Comparison of ENCODE assay signal across 19 mouse cellular contexts in genomic region chr14:22354769-22355574, GRCm38 (mm10).
DNase-seq lines count a peak whose midpoint lies in the region; ATAC-seq lines count a peak whose summit lies in the region.
"Had no signal": no experiment of that assay in that cellular context is flagged by ENCODE, and none has a peak within 500 bp of the region (broad histone marks: within the 10 kb centered on the region; RNA-seq: fewer than 3 reads in every experiment).

No protein-coding gene starts in this region.

- 71% methylated on average over 15 of the region's 15 CpGs for WGBS in hindbrain, embryonic 10.5 days
- 50% methylated on average over 15 of the region's 15 CpGs for WGBS in hindbrain, embryonic 12.5 days
- WGBS in midbrain, embryonic 14.5 days: 54% methylated on average over 15 of the region's 15 CpGs
- WGBS in midbrain, embryonic 10.5 days: 85% methylated on average over 15 of the region's 15 CpGs

- peak; percentile 21 to 33 for DNase-seq in cerebellum, postnatal 10 days
- no peak for DNase-seq in cerebellum, postnatal 36 days
- DNase-seq in hindbrain, embryonic 10.5 days (ENCODE audit: low spot score): peak; percentile 30
- peak; percentile 19 for DNase-seq in midbrain, embryonic 14.5 days
- no peak for DNase-seq in midbrain, embryonic 10.5 days (ENCODE audit: low spot score)
- DNase-seq in mesoderm, embryonic 11.5 days (ENCODE audit: low read depth, low spot score): peak; percentile 49
- no peak for DNase-seq in lung, adult 18-20 months
- DNase-seq: cerebellum, adult 9-11 months; heart, adult 2 months; kidney, adult 2 months; kidney, postnatal 14 days; liver; liver, postnatal 0 days; lung, postnatal 36 days; right cerebral cortex, postnatal 4 days; thymus, postnatal 14 days had no signal

- H3K4me3 ChIP-seq in hindbrain, embryonic 10.5 days: no peak overlapping the region
- H3K4me3 ChIP-seq in hindbrain, embryonic 12.5 days: no peak overlapping the region
- no peak overlapping the region for H3K4me3 ChIP-seq in midbrain, embryonic 14.5 days (replicated peaks; ENCODE audit: low read depth, low read length)
- H3K4me3 ChIP-seq in midbrain, embryonic 10.5 days: no peak overlapping the region
- H3K4me3 ChIP-seq: heart, adult 2 months; heart, embryonic 15.5 days; midbrain, embryonic 12.5 days had no signal

- peak overlapping the region; percentile 35; the same call in 1 of the 2 replicates for H3K27ac ChIP-seq in hindbrain, embryonic 10.5 days
- no peak overlapping the region for H3K27ac ChIP-seq in hindbrain, embryonic 12.5 days
- H3K27ac ChIP-seq in midbrain, embryonic 14.5 days (replicated peaks; ENCODE audit: low read depth, low read length): no peak overlapping the region
- no peak overlapping the region; the same call in 1 of the 2 replicates for H3K27ac ChIP-seq in midbrain, embryonic 10.5 days (replicated peaks)
- H3K27ac ChIP-seq: heart, adult 2 months; heart, embryonic 15.5 days; midbrain, embryonic 12.5 days had no signal

- H3K9ac ChIP-seq in hindbrain, embryonic 12.5 days: no peak overlapping the region
- H3K9ac ChIP-seq in midbrain, embryonic 14.5 days (replicated peaks; ENCODE audit: low read length): no peak overlapping the region
- H3K9ac ChIP-seq: heart, embryonic 15.5 days; liver, postnatal 0 days; midbrain, embryonic 12.5 days had no signal

- H3K9me3 ChIP-seq in hindbrain, embryonic 10.5 days: no peaks in the 10 kb centered on the region
- no peaks in the 10 kb centered on the region for H3K9me3 ChIP-seq in hindbrain, embryonic 12.5 days (replicated peaks)
- H3K9me3 ChIP-seq in midbrain, embryonic 14.5 days (ENCODE audit: control insufficient read depth, low read length): no peaks in the 10 kb centered on the region
- no peaks in the 10 kb centered on the region for H3K9me3 ChIP-seq in midbrain, embryonic 10.5 days (replicated peaks)
- H3K9me3 ChIP-seq: heart, embryonic 15.5 days; midbrain, embryonic 12.5 days had no signal

- no peaks in the 10 kb centered on the region for H3K36me3 ChIP-seq in hindbrain, embryonic 10.5 days
- H3K36me3 ChIP-seq in hindbrain, embryonic 12.5 days: no peaks in the 10 kb centered on the region
- H3K36me3 ChIP-seq in midbrain, embryonic 14.5 days (ENCODE audit: control insufficient read depth, insufficient read depth, low read length): no peaks in the 10 kb centered on the region
- H3K36me3 ChIP-seq in midbrain, embryonic 10.5 days: no peaks in the 10 kb centered on the region
- H3K36me3 ChIP-seq: heart, embryonic 15.5 days; midbrain, embryonic 12.5 days had no signal

- no peak for ATAC-seq in hindbrain, embryonic 12.5 days (ENCODE audit: low FRiP score)
- ATAC-seq in midbrain, embryonic 14.5 days (ENCODE audit: low FRiP score, low TSS enrichment): no peak
- ATAC-seq: liver, postnatal 0 days had no signal

- no peak overlapping the region for H3K4me2 ChIP-seq in hindbrain, embryonic 12.5 days (replicated peaks)
- H3K4me2 ChIP-seq in midbrain, embryonic 14.5 days (ENCODE audit: low read length): no peak overlapping the region
- H3K4me2 ChIP-seq: heart, embryonic 15.5 days; midbrain, embryonic 12.5 days had no signal

- H3K27me3 ChIP-seq in hindbrain, embryonic 10.5 days (ENCODE audit: insufficient read depth, poor library complexity, severe bottlenecking): peaks cover 42% of the 10 kb centered on the region
- no peaks in the 10 kb centered on the region for H3K27me3 ChIP-seq in hindbrain, embryonic 12.5 days
- 0 out of 2 replicates have a peak, but pooled peaks cover 4% of the 10 kb centered on the region for H3K27me3 ChIP-seq in midbrain, embryonic 14.5 days (ENCODE audit: control insufficient read depth, insufficient read depth, low read length)
- H3K27me3 ChIP-seq in midbrain, embryonic 10.5 days (ENCODE audit: low read depth, poor library complexity, severe bottlenecking): peaks cover 45% of the 10 kb centered on the region
- H3K27me3 ChIP-seq: heart, embryonic 15.5 days had no signal

- peaks cover 28% of the 10 kb centered on the region for H3K4me1 ChIP-seq in hindbrain, embryonic 10.5 days (replicated peaks)
- H3K4me1 ChIP-seq in hindbrain, embryonic 12.5 days: peaks cover 25% of the 10 kb centered on the region
- H3K4me1 ChIP-seq in midbrain, embryonic 14.5 days (ENCODE audit: control insufficient read depth, insufficient read depth, low read length): peaks cover 15% of the 10 kb centered on the region; the same call in 1 of the 2 replicates
- peaks cover 36% of the 10 kb centered on the region for H3K4me1 ChIP-seq in midbrain, embryonic 10.5 days
- H3K4me1 ChIP-seq: heart, embryonic 15.5 days had no signal

Comparison
In these comparisons a context has a peak if more than half of its experiments do, and no peak if none do; other contexts are left out.
1. DNase-seq: peak in cerebellum, postnatal 10 days (2 of 2), hindbrain, embryonic 10.5 days (single experiment), midbrain, embryonic 14.5 days (single experiment) and mesoderm, embryonic 11.5 days (single experiment); none in cerebellum, postnatal 36 days (0 of 2), midbrain, embryonic 10.5 days (single experiment) and lung, adult 18-20 months (0 of 2).